ENCODE assay signal across 7 mouse cellular contexts in genomic region chr8:121947047-121947752, GRCm38 (mm10). TPM values are rescaled to one million over a fixed set of nuclear protein-coding genes. Genes with fewer than 3 reads are reported as not detected.
DNase-seq lines count a peak whose midpoint lies in the region; ATAC-seq and TF ChIP-seq lines count a peak whose summit lies in the region.

No protein-coding gene starts in this region.

- 27% methylated on average over 19 of the region's 19 CpGs for WGBS in lung, embryonic 14.5 days
- WGBS in forebrain, embryonic 11.5 days = 24% methylated on average over 19 of the region's 19 CpGs
- WGBS in limb, embryonic 10.5 days = 29% methylated on average over 19 of the region's 19 CpGs
- WGBS in small intestine, adult 2 months = 45% methylated on average over 19 of the region's 19 CpGs

- H3K9me3 ChIP-seq in lung, embryonic 14.5 days (ENCODE audit: low read depth, low read length) = no peaks in the 10 kb centered on the region
- H3K9me3 ChIP-seq in forebrain, embryonic 11.5 days (ENCODE audit: control insufficient read depth, low read length) = no peaks in the 10 kb centered on the region
- H3K9me3 ChIP-seq in limb, embryonic 10.5 days (replicated peaks) = no peaks in the 10 kb centered on the region

- no peaks in the 10 kb centered on the region for H3K36me3 ChIP-seq in lung, embryonic 14.5 days (ENCODE audit: insufficient read depth)
- no peaks in the 10 kb centered on the region for H3K36me3 ChIP-seq in forebrain, embryonic 11.5 days (ENCODE audit: control insufficient read depth, insufficient read depth, low read length)
- H3K36me3 ChIP-seq in limb, embryonic 10.5 days = no peaks in the 10 kb centered on the region
- H3K36me3 ChIP-seq in small intestine, adult 2 months (ENCODE audit: control insufficient read depth, insufficient read depth, low read length) = no peaks in the 10 kb centered on the region

- peak overlapping the region; percentile 78 for H3K4me2 ChIP-seq in lung, embryonic 14.5 days
- peak overlapping the region; percentile 70 for H3K4me2 ChIP-seq in forebrain, embryonic 11.5 days (ENCODE audit: low read depth, low read length, severe bottlenecking)

- DNase-seq in lung, embryonic 14.5 days = no peak
- DNase-seq in lung, postnatal 25 days (ENCODE audit: low spot score) = no peak
- DNase-seq in forebrain, embryonic 11.5 days (ENCODE audit: low spot score) = no peak
- no peak for DNase-seq in limb, embryonic 10.5 days (ENCODE audit: low spot score)
- no peak for DNase-seq in frontal cortex, postnatal 14 days (ENCODE audit: low spot score in 2 of 2)
- no peak for DNase-seq in thymus, postnatal 4 days

- H3K27ac ChIP-seq in lung, embryonic 14.5 days (ENCODE audit: low read depth) = peak overlapping the region; percentile 91
- peak overlapping the region; percentile 81 for H3K27ac ChIP-seq in forebrain, embryonic 11.5 days (ENCODE audit: low read depth, low read length)
- H3K27ac ChIP-seq in limb, embryonic 10.5 days = peak overlapping the region; percentile 92
- no peak overlapping the region for H3K27ac ChIP-seq in small intestine, adult 2 months (ENCODE audit: insufficient read depth, low read depth, low read length)

- peak overlapping the region; percentile 37 for H3K4me3 ChIP-seq in lung, embryonic 14.5 days (ENCODE audit: low read depth, low read length)
- H3K4me3 ChIP-seq in forebrain, embryonic 11.5 days (ENCODE audit: low read depth, low read length) = peak overlapping the region; percentile 30
- H3K4me3 ChIP-seq in limb, embryonic 10.5 days = peak overlapping the region; percentile 51
- peak overlapping the region; percentile 59 for H3K4me3 ChIP-seq in small intestine, adult 2 months (ENCODE audit: low read depth, low read length)

- H3K9ac ChIP-seq in lung, embryonic 14.5 days = peak overlapping the region; percentile 59
- peak overlapping the region; percentile 61 for H3K9ac ChIP-seq in forebrain, embryonic 11.5 days (ENCODE audit: low read length)

- ATAC-seq in lung, embryonic 14.5 days (ENCODE audit: insufficient read depth) = no peak
- no peak for ATAC-seq in forebrain, embryonic 11.5 days (replicated peaks; ENCODE audit: low FRiP score)

- no peaks in the 10 kb centered on the region for H3K27me3 ChIP-seq in lung, embryonic 14.5 days (ENCODE audit: insufficient read depth, low read length)
- no peaks in the 10 kb centered on the region for H3K27me3 ChIP-seq in forebrain, embryonic 11.5 days (ENCODE audit: control insufficient read depth, insufficient read depth, low read length)
- H3K27me3 ChIP-seq in limb, embryonic 10.5 days (ENCODE audit: low read depth, poor library complexity, severe bottlenecking) = no peaks in the 10 kb centered on the region
- no peaks in the 10 kb centered on the region for H3K27me3 ChIP-seq in small intestine, adult 2 months (ENCODE audit: control insufficient read depth, insufficient read depth, low read length)

- no peak for TF ChIP-seq POLR2A in small intestine, adult 2 months (IDR thresholded peaks at IDR 0.05; ENCODE audit: low read depth, low read length)

- peaks cover 21% of the 10 kb centered on the region for H3K4me1 ChIP-seq in lung, embryonic 14.5 days (ENCODE audit: insufficient read depth)
- peaks cover 16% of the 10 kb centered on the region for H3K4me1 ChIP-seq in forebrain, embryonic 11.5 days (replicated peaks; ENCODE audit: control insufficient read depth, insufficient read depth, low read length)
- H3K4me1 ChIP-seq in limb, embryonic 10.5 days = peaks cover 41% of the 10 kb centered on the region
- H3K4me1 ChIP-seq in small intestine, adult 2 months (ENCODE audit: control insufficient read depth, insufficient read depth, insufficient read length, low read length) = peaks cover 16% of the 10 kb centered on the region

- no peak for TF ChIP-seq CTCF in lung, embryonic 14.5 days (IDR thresholded peaks at IDR 0.05; ENCODE audit: low read depth)
- TF ChIP-seq CTCF in small intestine, adult 2 months (IDR thresholded peaks at IDR 0.05; ENCODE audit: extremely low read depth, insufficient read length, insufficient replicate concordance, low read depth, low read length) = no peak

RNA-seq across cellular contexts. Expression of gene Banp, which starts 2.4 kb away (rescaled TPM):
- polyA plus RNA-seq in lung, embryonic 14.5 days (2014; fragmentation: Nextera tagmentation; extraction: Ambion mirVana) = 42.1 and 43.8 TPM in 2 replicates
- 53.1 and 60.9 TPM in 2 replicates for polyA plus RNA-seq in forebrain, embryonic 11.5 days (2014; fragmentation: Nextera tagmentation; extraction: Ambion mirVana)
- polyA plus RNA-seq in limb, embryonic 10.5 days (2016; fragmentation: Nextera tagmentation; extraction: Ambion mirVana) = 55.4 and 60.0 TPM in 2 replicates
- 24.7 and 34.3 TPM in 2 replicates for polyA plus RNA-seq in small intestine, adult 2 months (2012; rRNA removed)

RNA-seq across cellular contexts. Expression of gene Car5a, which starts 2.5 kb away (rescaled TPM):
- polyA plus RNA-seq in lung, embryonic 14.5 days (2014; fragmentation: Nextera tagmentation; extraction: Ambion mirVana) = not detected in 2 replicates
- not detected in 2 replicates for polyA plus RNA-seq in forebrain, embryonic 11.5 days (2014; fragmentation: Nextera tagmentation; extraction: Ambion mirVana)
- polyA plus RNA-seq in limb, embryonic 10.5 days (2016; fragmentation: Nextera tagmentation; extraction: Ambion mirVana) = 0.20 TPM in 1 of 2 replicates, not detected in the other
- 0.11 TPM in 1 of 2 replicates, not detected in the other for polyA plus RNA-seq in small intestine, adult 2 months (2012; rRNA removed)

RNA-seq across cellular contexts. Expression of gene Slc7a5, which starts 39.7 kb away (rescaled TPM):
- 27.3 and 28.8 TPM in 2 replicates for polyA plus RNA-seq in lung, embryonic 14.5 days (2014; fragmentation: Nextera tagmentation; extraction: Ambion mirVana)
- polyA plus RNA-seq in forebrain, embryonic 11.5 days (2014; fragmentation: Nextera tagmentation; extraction: Ambion mirVana) = 37.1 and 43.0 TPM in 2 replicates
- 16.8 and 19.3 TPM in 2 replicates for polyA plus RNA-seq in limb, embryonic 10.5 days (2016; fragmentation: Nextera tagmentation; extraction: Ambion mirVana)
- 10.9 and 11.5 TPM in 2 replicates for polyA plus RNA-seq in small intestine, adult 2 months (2012; rRNA removed)
